Mouse (Mus musculus) thymus, postnatal 36 days (tissue): Measurements from ENCODE around the gene Nr1d1.

Experiments used
- DNase-seq, 2 experiments: peaks; one replicate each; pipeline ENCODE4 v3.0.0; 2022; ENCODE audit warnings: mixed read lengths in 2 of 2

Nr1d1 gene

DNA sequence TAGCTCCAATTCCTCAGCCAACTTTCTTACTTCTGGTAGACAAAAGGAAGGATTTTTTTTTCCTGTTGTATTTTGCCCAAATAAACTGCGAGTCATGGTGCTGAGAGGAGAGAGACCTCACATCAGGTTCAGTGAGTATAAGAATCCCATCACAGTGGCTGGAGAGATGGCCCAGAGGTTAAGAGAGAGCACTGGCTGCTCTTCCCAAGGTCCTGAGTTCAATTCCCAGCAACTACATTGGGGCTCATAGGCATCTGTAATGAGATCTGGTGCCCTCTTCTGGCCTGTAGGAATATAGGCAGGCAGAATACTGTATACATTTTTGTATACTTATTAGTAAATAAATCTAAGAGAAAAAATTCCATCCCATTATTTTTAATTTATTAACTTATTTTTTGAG, 12.6 kb upstream of the Nr1d1 start:
- no peak for DNase-seq

DNA sequence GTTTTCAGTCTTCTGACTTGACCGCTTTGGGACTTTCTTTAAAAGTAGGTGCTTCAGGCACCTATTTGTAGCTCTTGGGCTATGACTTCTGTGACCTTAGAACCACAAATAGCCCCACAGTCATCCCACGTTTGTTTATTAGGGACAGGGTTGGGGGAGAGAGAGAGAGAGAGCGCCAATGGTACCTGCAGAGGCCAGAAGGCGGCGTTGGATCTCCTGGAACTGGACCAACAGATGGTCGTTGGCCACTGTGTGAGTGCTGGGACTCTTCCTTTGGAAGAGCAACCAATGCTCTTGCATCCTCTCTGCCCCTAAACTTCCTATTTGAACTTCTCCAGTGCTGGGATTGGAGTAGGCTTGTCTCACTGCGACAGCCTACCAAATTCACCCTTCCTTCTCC, 12.1 kb upstream of the Nr1d1 start:
- DNase-seq = no peak

DNA sequence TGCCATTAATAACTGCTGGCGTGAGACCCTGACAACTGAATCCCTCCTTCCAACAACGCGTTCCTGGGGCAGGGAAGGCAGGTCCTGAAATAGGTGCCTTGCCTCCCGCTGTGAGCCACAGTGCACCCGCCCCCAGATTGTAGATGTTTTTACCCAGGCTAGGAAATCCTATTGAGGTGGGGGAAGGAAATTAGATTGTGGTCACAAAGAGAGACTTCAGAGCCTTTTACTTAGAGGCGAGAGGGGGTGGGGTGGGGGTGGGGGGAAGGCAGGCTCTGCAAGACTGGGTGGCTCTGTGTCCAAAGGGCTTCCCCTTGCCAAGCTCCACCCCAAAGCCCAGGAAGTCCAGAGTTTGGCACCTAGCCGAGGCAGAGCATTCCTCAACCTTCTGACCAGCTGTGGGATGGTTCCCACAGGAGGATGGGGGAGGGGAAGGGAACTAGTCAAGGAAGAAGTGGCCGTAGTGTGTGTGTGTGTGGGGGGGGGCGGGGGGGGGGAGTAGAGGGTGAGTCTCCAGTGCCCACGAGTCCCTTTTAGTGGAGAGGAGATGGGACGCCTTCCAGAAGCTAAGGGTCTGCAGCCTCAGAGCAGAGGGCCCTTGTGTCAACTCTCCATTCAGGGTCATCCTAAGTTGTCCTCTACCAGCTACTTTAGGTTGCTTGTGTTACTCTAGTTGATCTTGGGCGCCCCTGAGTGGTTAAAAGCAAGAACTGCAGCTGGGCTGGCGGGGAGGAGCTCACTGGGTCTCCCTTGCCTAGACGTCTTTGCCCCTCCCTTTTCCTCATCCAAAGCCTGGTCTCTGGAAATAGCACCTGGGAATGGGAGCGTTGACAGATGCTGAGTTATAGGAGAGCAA, 11.5 kb upstream of the Nr1d1 start:
- DNase-seq = peak; percentile 91 to 93

DNA sequence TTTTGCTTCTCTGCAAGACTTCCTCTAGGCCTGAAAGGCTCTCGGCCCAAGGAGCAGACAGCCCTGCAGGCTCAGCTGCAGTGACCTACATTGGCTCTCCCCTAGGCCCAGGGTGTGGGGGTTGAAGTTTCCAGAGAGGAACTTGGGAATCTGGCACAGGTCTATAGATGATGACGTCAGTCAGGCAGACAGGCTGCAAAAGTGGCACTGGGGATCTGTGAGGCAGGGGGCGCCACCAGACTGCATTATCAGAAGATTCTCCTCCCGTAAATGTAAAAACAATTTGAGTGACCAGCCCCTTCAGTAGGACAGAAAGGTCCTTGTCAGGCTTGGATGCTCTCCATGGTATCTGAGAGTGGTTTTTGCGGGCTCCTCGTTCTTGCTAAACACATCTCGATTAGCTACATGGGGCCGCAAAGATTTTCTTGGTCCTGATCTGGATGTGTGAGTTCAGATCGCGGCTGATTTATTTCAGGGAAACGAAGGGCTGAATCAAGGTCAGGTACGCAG, 10.7 kb upstream of the Nr1d1 start:
- DNase-seq = peak; percentile 81 to 82

DNA sequence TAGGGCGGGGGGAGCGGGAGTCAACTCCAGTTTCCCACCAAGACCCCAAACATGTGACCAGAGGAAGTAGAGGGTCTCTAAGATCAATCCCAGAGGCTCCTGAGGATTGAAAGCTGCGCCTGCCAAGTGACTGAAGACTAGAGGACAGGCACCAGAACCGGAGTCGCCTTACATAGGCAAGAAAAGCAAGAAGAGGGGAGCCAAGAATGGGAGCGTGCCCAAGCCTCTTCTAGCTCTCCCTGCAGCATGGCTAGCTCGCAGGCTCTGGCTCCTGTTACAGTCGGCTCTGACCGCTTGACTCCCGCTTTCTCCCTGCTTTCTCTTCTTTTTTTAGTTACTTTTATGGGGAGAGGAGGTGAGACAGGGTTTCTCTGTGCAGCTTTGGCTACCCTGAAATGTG, 10.1 kb upstream of the Nr1d1 start:
- no peak for DNase-seq

DNA sequence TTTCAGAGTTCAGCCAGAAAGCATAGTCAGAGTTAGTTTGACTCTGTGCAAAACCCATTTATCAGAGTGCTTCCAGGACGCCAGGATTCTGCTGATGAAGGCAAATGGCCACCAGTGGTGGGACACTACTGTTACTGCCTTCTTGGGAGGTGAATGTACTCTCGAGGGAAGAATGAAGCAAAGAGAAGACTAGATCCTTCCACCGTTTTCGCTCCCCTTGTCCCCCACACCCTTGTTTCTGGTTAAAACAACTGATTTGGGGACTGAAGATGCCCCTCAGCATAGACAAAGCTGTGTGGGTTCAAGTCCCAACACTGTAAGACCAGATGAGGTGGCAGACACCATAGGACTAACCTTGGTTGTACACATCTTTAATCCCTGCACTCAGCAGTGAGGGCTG, 9.0 kb upstream of the Nr1d1 start:
- DNase-seq = no peak

DNA sequence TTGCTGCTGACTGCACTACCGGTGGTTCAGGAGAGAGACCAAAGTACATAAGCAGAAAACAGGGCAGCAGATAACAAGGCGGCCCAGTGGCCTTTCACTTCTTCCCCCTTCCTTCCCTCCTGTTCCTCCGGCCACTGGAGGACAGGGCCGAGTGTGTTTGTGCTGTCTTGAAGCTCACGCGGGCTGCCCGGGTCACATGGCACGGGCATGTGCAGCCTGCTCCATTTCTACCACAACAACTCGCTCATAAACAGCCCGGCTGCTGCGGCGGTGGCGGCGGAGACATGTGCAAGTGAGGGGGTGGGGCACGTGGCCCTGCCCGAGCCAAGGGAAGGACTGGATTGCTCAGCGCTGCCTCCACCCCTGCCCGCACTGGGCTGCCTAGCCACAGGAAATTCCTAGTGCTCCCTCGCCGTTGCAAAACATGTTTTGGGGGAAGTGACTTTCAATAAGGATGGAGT, 8.1 kb upstream of the Nr1d1 start:
- peak; percentile 76 to 85 for DNase-seq

DNA sequence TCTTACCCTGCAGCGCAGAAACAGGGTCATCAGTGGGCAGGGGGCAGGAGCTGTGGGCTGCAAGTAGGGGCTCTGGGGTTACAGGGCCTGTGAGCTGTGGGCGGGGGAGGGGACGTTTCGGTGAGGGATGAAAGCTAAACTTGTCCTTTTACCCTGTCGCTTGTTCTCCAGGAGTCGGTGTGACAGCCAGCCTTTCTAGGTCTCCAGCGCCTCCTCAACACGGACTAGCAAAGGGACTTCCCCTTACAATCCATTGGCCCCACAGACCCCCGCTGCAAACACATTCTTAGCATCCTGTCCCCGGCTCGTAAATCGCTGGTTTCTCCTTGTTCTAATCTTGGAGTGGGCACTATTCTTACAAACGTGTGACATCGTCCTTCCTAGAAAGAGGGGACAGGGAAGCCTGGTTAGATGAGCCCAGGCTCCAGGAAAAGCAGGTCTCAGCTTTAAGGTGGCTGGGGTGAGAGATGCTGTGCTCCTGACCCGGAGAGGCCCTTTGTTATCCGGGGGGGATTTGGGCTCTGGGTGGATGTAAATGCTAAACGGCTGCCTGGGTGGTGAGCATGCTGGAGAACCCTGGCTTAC, 7.6 kb upstream of the Nr1d1 start:
- peak; percentile 34 to 42 for DNase-seq

DNA sequence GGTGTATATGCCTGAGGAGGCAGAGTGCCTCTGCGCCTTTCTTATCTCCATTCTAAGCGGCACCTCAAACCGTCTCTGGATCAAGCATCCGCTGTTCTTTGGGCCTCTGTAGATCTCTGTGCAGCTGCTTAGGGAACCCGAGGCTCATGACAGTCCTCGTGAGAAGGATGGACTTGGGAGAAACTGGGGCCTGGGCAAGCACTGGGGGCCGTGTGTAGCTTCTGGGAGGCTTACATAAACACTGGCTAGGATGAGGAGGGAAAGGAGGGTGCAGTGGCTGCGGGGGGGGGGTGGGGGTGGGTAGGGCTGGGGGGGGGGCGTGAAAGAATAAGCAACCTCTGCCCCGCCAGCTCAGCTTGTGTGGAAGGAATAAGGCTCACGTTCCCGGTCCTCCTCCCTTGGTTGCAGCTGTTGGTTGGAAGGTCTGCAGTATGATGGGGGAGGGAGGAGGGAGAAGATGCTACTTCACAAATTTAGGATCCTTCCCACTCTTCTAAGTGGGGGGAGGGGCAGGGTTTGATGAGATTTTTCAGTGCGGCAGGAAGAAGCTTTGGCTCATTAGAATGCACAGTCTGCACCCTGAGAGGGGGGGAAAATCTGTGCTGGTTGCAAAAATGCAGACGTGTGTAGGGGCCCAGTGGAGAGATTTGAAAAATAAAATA, 6.8 kb upstream of the Nr1d1 start:
- no peak for DNase-seq

DNA sequence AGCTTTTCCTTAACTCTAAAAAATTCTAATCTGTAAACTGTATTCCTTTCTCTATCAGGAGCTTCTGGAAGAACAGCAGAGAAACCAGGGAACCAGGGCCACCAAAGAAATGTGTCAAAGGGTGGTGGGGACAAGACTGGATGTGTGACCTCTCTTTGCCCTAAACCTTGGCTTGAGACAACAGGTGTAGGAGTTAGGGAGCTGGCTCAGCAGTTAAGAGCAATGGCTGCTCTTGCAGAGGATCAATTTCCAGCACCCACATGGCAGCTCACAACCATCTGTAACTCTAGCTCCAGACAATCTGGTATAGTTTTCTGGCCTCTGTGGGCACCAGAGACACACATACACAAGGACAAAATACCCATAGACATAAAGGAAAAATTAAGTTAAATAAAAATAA, 2.8 kb upstream of the Nr1d1 start:
- DNase-seq = no peak

DNA sequence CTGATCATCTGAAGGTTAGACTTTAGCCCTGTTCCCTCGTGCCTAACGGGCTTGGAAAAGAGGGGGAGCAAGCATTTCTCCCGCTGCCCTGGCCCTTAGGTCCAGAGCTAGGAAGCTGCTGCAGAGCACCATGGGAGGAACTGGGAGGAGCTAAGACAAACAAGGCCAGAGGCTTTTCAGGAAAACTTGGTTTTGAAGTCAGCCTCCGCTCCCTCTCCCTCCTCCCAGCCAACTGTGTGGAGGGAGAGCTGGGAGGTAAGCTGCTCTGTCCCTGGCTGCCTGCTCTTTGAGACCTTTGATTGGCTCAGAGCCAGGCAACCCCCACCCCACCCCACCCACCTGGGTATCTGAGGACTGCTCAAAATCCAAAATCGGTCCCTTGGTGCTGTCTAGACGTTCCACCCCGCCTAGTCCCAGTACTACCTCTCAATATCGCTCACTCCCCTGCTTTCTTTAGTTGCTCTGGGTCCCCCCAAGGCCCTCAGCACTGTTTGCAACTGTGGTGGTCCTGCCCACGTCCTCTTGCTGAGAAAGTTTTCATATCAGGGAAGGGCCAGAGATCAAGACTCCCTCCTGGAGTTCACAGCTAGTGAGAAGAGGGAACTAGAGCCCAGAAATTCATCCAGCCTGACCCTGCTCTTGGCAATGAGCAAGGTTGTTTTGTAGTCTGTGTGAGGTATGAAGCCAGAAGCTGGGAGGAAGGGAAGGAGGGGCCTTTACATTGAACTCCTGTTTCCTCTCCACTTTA, 1.9 kb upstream of the Nr1d1 start:
- no peak for DNase-seq

DNA sequence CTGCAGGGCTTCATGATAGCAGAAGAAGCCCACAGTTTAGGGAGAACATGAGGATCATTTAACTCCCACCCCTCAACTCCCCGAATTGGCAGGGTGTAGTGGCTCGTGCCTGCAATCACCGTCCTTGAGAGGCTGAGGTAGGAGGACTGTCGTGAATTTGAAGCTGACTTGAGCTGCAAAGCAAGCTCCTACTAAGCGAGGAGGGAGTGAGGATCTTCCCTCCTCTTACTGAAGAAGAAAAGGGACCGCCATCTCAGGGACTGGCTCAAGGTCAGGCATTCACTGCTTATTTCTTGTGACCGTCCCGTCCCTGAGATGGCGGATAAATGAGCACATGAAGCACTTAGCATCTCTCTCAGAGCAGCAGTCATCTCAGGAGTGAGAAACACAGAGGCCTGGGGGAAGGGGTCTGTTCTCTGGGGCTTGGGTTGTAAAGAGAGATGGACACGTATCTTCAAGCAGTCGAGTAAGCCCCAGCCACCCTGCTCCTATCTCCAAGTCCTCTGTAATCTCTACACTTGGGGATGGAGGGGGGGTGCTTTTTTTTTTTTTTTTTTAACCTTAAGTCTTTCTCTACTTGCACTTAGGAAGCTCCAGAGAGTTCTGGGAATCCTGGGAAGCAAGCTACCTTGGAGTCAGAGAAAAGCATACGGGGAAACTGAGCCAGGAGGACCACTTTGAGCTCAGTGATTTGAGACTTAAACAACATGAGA, 1.1 kb upstream of the Nr1d1 start:
- no peak for DNase-seq

DNA sequence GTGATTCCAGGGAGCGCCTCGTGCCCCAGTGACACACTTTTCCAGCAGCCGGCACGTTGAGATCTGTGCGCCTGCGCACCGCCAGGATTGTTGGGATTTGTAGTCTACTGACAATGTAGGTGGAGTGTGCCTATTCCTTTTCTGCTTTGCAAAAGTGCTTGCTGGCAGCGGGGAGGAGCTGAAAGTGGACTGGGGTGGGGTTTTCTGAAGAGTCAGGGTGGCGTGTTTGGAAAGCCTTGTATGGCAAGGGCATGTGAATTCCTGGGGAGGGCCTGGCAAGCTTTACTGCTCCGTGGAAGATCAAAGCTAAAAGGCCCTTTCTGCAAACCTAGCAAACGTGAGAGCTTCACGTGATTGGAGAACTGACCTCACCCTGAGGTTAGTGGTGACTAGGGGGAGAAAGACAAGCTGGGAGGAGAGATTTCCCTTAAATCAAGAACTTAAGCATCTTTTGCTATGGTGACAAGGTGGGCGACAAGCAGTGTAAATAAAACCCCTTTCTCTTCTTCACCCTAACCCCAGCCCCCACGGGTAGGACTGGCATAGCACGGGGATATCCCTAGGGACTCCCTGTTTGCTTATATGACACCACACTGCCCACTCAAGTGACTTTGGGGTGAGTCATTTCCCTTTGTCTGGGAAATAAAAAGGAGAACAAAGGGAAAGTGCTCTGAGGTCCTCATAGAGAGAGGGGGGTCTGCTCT, 367 bp upstream of the Nr1d1 start:
- peak; percentile 84 to 90 for DNase-seq

DNA sequence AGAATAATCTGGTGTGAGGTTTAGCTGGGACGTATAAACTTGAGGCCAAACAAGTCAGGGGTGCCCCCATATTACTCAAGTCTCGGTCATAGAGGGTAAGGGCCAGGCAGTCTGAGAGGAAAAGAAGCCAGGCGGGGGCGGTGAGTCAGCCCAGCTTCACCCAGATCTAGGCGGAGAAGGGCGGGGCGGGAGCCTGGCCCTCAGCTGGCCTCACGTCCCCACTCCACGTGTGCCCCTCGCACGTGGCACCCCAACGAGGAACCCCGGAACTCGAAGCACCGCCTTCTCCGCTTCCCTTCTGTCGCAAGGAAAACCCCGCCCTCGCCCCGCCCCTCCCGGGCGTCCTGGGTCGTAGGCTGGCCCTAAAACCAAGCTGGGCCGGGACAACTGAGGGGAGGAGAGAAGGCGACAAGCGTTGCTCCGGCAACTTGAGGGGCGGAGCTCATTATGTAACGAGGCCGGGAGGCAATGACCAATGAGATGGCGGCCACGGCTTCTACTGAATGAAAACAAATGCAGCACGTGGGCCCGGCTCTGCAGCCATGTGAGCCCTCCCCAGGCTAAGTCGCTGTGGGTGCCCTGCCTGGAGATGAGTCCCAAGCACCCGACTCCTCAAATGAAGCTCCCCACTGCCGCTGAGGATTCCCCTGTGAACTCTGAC, 1.4 kb downstream of the Nr1d1 start:
- peak; percentile 97 to 98 for DNase-seq

DNA sequence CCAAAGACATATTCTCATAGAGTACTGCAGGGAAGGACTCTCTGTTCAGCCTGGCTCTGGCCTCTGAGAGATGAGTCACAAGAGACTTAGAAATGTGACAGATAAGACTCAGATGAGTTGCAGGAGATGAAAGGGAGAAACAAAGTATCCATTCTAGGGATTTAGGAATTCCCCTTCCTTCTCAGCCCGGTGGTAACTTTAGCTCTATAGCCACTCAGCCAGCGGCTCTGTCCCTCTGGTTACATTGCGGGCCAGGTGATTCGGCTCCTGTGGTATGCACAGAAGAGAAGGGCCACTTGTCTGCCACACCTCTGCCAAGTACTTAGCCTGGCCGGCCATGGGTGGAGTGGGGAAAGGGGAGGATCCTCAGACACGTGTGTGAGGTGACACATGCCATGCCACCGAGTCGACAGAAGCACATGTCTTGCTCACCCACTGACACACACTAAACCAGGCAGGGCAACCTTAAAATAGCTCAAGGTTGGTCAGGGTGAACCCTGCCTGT, 2.4 kb downstream of the Nr1d1 start:
- DNase-seq = no peak

DNA sequence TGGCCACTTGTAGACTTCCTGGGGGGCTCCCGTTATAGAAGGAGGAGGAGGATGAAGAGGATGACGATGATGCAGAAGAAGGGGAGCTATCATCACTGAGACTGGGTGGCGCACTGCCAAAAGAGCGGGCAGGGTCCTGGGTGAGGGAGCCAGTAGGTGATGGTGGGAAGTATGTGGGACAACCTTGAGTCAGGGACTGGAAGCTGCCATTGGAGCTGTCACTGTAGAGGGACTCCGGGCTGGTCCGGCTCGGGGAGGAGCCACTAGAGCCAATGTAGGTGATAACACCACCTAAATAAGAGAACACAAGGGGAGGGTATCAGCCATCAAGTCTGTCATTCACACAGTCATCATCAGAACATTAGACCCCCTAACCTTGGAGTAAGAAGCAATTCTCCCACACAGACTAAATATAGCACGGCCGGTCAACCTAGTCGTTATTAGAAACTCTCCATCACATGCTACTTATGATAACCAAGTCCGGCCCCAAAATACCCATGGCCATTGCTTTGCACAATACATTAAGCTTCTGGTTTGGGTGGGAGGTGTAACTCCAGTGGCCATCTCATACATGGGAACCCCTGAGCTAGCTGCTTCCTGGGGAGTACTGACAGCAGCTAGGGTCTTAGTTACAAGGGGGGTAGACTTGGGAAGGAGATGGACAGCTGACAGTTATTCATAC, 3.1 kb downstream of the Nr1d1 start:
- no peak for DNase-seq

DNA sequence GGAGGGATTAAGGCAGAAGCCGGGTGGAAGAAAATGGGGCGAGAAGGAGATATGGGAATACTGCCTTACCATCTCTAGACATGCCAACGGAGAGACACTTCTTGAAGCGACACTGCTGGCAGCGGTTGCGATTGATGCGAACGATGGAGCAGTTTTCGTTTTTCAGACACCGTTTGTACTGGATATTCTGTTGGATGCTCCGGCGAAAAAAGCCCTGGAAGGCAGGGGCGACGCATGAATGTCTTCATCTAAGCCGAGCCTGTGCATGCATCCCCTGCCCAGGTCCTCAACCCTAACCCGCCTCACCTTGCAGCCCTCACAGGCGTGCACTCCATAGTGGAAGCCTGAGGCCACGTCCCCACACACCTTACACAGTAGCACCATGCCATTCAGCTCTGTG, 4.0 kb downstream of the Nr1d1 start:
- no peak for DNase-seq

DNA sequence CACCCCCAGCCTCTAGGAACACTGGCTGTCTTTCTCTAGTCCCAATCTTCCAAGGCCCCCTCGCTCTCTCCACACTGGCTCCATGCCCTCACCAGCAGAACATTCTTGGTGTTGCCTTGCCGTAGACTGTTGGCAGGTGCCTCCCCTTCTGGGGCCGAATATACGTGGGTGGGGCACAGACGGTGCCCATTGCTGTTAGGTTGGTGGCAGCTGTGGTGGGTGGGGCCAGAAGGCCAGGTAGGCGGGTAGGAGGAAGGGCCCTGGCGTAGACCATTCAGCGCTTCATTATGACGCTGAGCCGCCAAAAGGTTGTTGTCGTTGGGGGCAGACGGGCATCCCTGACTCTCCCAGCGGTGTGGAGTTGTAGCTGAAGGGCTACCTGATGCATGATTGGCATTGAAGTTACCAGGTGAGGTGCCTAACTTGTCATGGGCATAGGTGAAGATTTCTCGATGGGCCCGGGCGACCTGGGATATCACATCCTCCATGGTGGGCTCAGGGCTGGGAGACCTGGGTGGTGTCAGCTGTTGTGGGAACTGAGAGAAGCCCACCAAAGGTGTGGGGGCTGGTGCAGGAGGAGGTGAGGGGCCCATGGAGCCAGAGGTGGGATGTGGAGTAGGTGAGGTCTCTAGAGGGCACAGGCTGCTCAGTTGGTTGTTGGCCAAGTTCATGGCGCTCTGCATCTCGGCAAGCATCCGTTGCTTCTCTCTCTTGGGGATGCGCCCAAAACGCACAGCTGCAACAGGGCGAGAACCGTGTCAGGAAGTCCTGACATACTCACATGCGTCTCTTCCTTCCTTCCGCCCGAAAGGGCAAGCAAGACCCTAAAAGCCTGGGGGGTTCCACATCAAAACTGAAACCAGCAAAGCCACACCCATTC, 4.8 kb downstream of the Nr1d1 start:
- DNase-seq = no peak
